Mouse (Mus musculus): ENCODE data around the gene Nol10.

Nol10 gene

DNA sequence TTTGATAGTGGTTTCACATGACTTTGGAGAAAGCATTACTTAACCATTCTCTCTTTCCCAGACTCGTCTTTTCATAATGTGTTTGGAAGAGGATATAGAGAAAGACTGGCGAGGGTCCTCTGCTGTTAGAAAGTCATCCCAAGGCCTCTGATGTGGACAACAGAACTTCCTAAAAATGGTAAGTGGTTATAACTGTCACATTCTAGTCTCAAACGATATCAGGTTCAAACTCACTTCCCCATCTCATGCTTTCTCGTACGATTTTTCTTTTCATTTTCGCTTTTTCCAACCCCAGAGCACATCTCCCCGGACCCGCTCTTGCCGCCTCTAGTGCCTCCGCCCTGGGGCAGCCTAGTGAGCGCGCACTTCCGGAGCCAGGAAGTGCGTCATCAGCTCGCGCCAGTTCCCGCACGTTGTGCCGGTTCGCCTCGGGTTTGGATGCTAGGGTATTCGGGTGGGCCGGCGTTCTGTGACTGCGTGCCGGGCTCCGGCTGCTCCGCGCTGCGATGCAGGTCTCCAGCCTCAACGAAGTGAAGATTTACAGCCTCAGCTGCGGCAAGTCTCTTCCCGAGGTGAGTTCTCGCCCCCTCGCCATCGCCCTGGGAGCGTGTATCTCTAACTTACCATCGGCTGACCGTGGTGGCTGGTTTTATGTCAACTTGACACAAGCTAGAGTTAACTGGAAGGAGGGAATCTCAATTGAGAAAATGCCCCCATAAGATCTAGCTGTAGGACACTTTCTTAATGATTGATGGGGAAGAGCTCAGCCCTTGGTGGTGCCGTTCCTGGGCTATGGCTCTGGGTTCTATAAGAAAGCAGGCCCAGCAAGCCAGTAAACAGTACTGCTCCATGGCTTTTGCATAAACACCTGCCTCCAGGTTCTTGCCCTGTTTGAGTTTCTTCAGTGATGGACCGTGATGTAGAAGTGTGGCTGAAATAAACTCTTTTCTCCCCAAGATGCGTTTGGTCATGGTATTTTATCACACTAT, at the start of gene Nol10:
Nol10 (plus strand) TSS at position 411 of the 989 bp plus-strand sequence.
- DNase-seq (ENCODE audit: low read depth, low spot score) = peak; percentile 96

DNA sequence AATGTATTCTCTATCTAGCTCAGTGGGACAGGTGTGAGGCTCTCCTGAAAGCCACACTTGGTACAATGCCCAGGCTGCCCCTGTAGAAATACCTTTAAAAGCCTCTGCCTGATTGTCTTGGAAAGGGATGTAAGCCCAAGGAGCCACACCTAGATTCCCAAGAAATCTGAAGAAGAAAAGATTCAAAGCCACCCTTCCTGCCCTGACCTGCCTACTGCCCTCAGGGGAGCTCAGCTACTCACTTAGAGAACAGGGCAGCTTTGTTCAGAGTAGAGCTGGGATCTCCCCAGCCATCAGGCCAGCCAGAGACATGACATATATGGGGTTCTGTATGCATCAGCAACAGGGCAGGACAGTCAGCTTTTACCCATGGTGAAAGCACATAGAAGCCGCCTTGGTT, 48.4 kb upstream of the Nol10 start:
- DNase-seq (ENCODE audit: low read depth, low spot score) = no peak

- no peak for DNase-seq (ENCODE audit: low read depth, low spot score)
Measured at GRCm38 (mm10) chr12:17305445-17305844, 42.8 kb upstream of the Nol10 start.

- no peak for DNase-seq (ENCODE audit: low read depth, low spot score)
Measured at GRCm38 (mm10) chr12:17308246-17308645, 40.0 kb upstream of the Nol10 start.

- DNase-seq (ENCODE audit: low read depth, low spot score) = no peak
Measured at GRCm38 (mm10) chr12:17310852-17311839, 37.1 kb upstream of the Nol10 start.

- DNase-seq (ENCODE audit: low read depth, low spot score) = no peak
Measured at GRCm38 (mm10) chr12:17316096-17316495, 32.2 kb upstream of the Nol10 start.

- DNase-seq (ENCODE audit: low read depth, low spot score) = no peak
Measured at GRCm38 (mm10) chr12:17317970-17318369, 30.3 kb upstream of the Nol10 start.

DNA sequence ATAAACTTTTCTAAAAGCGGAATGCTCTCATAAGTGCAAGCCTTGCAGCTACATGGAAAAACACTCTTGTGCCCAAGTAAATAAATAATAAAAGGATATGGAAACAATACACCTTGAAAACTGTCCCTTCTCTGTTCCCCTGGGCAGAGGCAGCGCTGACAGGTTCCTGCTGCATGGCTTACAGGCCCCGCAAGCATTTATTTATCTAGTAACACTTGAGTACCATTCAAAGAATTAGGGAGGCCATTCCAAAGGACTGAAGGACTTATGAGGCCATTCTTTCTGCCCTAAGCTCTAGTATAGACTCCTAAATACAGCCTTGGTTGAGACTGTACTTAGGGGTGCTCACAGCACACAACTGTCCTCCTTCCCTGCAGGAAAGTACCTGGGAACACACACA, 29.8 kb upstream of the Nol10 start:
- no peak for DNase-seq (ENCODE audit: low read depth, low spot score)

GRCm38 (mm10) chr12:17324549-17325470, 23.4 kb upstream of the Nol10 start:
- peak; percentile 3 for DNase-seq (ENCODE audit: low read depth, low spot score)

DNA sequence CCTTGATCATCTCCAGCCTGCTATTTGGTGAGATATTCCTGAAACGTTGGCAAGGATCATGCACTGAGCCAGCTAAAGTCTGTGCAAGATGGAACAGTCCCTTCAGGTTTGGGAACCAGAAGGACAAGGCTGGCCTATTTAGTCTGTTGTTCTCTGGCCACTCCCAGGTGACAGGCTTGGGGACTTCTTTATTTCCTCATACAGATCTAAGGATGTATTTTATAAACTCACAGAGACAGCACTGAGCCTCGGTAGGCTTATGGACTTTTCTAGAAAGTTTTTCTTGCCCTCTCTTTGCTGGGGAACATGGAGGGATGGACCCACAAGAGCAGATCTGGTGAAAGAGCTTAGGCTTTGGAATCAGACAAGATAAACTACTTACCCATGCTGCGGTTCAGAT, 19.0 kb upstream of the Nol10 start, which contains the start of gene Atp6v1c2:
Atp6v1c2 (minus strand) TSS at position 101 of the 400 bp plus-strand sequence.
- no peak for DNase-seq (ENCODE audit: low read depth, low spot score)

DNA sequence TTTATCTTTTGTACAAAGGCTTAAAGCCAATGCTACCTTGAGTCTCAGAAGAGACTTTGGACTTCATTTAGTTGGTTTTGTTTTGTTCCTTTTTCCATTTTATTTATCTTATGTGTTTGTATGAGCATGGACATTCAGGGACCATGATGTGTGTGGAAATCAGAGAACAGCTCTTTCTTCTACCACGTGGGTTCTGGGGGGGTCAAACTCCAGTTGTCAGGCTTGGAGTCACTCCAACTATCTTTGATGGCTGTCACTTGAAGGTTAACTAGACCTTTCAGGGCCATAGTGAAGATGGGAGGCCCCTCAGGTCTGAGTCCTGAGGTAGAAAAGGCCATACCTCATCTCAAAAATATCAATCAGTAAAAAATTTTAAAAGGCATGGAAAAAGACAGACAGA, 14.8 kb upstream of the Nol10 start:
- DNase-seq (ENCODE audit: low read depth, low spot score) = no peak

GRCm38 (mm10) chr12:17338338-17338737, 9.9 kb upstream of the Nol10 start:
- no peak for DNase-seq (ENCODE audit: low read depth, low spot score)

- peak; percentile 47 for DNase-seq (ENCODE audit: low read depth, low spot score)
Measured at GRCm38 (mm10) chr12:17339114-17339905, 8.9 kb upstream of the Nol10 start.

DNA sequence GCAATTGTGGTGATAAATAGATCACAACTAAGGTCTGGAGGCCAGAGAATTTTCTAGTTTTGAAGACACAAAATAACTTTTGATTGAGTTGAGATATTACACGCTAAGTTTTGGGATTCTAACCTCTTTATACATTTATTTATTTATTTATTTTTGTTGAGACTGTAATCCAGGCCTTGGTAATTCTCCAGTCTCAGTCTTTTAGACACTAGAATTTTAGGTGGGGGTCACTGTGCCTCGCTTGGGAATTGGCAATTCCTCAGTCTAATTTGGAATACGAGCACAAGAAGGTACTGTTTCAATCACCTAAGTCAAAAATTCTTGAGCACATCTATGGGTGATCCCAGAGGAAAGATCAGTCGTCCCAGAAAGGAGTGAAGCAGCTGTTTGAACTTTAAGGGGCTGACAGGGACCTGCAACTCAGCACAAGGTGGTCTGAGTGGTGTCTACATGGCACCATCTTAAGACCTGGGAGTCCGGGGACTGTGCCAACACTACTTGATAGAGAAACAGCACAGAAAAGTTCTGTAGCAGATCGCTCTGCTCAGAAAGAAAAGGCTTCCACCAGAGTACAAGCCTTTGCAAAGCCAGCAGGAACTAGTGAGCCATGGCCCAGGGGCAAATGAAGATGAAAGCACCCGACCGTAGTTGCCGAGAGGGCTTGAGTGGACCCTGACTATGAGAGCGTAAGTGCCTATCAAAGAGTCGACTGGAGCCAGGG, 771 bp upstream of the Nol10 start:
- DNase-seq (ENCODE audit: low read depth, low spot score) = no peak

DNA sequence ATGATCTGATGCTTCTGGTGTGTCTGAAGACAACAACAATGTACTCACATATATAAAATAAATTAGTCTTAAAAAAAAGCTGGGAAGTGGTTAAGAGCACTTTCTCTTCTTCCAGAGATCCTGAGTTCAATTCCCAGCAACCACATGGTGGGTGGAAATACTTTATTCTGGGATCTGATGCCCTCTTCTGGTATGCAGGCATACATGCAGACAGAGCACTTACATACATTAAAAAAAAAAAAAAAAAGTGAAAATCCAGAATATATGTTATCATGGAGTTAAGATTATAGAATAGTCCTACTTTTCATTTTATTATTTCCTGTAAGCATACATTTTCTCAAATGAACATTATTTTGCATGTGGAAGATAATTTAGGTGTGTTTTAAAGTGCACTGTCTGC, 1.8 kb downstream of the Nol10 start:
- DNase-seq (ENCODE audit: low read depth, low spot score) = no peak

GRCm38 (mm10) chr12:17356853-17357252, 8.6 kb downstream of the Nol10 start:
- no peak for DNase-seq (ENCODE audit: low read depth, low spot score)

GRCm38 (mm10) chr12:17357795-17358194, 9.5 kb downstream of the Nol10 start:
- DNase-seq (ENCODE audit: low read depth, low spot score) = no peak

DNA sequence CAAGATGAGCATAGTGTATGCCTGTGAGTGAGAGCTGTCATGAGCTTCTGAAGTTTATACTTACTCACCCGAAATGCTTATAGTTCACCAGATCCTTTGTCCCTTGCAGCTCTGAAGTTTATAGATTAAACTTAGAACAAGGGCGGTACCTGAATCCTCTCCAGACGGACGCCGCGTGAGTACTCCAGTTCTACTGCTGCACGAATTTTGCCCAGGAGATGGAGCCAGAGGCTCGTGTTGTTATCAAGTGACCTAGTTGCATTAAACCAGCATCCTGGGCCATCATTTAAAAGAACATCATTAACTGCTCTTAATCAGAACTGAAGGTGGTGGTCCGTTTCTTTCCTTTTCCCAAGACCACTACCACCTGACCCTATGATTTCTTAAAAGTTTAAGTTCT, 10.7 kb downstream of the Nol10 start:
- peak; percentile 31 for DNase-seq (ENCODE audit: low read depth, low spot score)

- DNase-seq (ENCODE audit: low read depth, low spot score) = no peak
Measured at GRCm38 (mm10) chr12:17360104-17360503, 11.8 kb downstream of the Nol10 start.
